Mouse (Mus musculus): ENCODE measurements around the gene Brpf1. TPM values are rescaled to one million over a fixed set of nuclear protein-coding genes. Genes with fewer than 3 reads are reported as not detected.

Gene Brpf1
- total RNA-seq (2021) = 10 to 100 TPM; 12.7 to 15.8 TPM

GRCm38 (mm10) chr6:113306986-113307349 lies at the start of gene Brpf1:
TSS of gene Brpf1 (plus strand) at chr6:113307137.
- no peak for DNase-seq (ENCODE audit: low spot score)
- intact Hi-C loops (cut with DNase I) = loop anchor here (1.0 to 10.0 kb wide), 3 partner anchors 17 to 260 kb away; partner anchors contain the start of genes Setd5 and Thumpd3

DNA sequence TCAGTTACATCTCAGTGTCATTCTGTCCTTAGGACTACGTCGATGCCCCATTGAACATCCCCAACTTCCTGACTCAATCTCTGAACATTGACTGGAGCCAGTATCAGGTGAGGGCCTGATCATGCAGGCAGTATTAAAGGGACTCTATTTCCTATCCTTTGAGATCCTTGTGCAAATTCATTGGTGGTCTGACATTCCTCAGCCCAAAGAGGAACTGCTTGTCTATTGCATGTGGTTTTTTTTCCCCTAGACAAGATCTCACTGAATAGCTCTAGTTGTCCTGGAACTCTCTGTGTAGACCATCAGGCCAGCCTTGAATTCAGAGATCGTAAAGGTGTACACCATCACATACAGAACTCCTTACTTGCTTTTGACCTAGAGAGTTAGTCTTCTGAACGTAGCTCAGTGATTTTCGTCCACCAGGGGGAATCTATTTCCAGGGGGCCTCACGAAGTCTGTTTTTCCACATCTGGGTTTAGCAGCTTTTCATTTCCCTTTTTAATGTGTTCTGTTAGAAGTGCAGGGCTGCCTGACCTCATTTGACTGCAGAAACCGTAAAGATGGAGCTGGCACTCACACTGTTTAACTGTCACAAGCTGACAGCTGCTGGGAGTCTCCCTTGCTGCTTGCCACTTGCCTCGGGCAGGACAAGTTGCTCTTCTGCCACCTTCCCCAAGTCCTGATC lies 45.6 kb upstream of the Brpf1 start:
- no peak for DNase-seq (ENCODE audit: low spot score)
- intact Hi-C loops (cut with DNase I) = no loop called here

GRCm38 (mm10) chr6:113263531-113263930 lies 43.4 kb upstream of the Brpf1 start:
- no peak for DNase-seq (ENCODE audit: low spot score)
- intact Hi-C loops (cut with DNase I) = no loop called here

- intact Hi-C loops (cut with DNase I) = no loop called here
- DNase-seq (ENCODE audit: low spot score) = no peak
These were observed 42.5 kb upstream of the Brpf1 start for GRCm38 (mm10) chr6:113264429-113264828.

GRCm38 (mm10) chr6:113266996-113267655 lies 39.8 kb upstream of the Brpf1 start:
- no peak for DNase-seq (ENCODE audit: low spot score)
- intact Hi-C loops (cut with DNase I) = no loop called here

DNA sequence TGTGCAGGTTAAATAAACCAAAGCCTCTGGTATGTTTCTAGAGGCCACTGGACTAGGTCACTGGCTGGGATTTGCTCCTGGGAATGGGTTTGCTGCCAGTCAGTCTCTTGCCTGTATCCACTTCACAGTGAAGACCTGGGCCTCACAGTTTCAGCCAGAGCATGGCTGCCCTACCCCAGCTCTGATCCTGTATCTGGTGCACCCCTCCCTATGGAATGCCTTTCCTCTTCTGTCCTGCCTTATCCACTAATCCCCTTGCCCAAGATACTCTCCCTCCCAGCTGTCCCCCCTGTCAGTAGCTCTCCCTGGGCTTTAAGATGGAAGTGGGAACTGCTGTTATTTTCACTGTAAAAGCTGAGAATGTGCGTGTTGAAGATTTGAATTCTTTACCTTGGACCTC lies 38.9 kb upstream of the Brpf1 start:
- intact Hi-C loops (cut with DNase I) = no loop called here
- no peak for DNase-seq (ENCODE audit: low spot score)

DNA sequence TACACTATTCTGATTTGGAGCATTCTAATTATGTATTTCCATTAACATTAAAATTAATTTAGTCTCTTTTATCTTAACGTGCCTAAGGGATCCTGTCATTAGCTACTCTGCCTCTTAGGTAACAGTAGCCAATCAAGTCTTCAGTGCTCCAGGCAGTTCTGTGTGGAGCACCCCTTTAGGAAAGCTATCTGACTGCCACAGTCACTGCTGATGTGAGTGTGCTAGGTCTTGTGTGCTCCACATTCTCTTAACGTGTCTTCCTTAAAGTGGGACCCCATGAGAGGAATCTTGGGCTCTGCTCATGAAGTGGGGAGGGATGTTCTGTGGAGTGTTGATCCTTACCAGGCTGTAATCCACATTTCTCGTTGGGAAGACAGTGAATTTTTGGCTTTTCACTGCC lies 34.6 kb upstream of the Brpf1 start:
- intact Hi-C loops (cut with DNase I) = no loop called here
- DNase-seq (ENCODE audit: low spot score) = no peak

DNA sequence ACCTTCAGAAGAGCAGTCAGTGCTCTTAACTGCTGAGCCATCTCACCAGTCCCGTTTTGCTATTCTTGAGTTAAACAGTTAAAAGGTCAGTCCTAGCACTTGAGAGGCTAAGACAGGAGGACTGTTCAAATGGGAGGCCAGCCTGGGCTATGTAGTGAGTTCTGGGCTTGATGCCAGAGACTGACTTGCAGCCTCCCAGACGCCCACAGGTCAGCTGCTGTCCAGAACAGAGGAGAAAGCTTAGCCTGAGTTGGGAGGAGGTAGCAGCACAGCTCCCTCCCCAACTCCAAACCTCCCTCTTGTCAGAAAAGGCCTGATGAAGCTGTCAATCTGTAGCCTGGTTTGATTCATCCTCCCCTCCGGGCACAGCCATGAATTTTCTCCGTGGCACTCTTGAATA lies 30.1 kb upstream of the Brpf1 start:
- intact Hi-C loops (cut with DNase I) = no loop called here
- no peak for DNase-seq (ENCODE audit: low spot score)

GRCm38 (mm10) chr6:113281676-113282075 lies 25.3 kb upstream of the Brpf1 start:
- intact Hi-C loops (cut with DNase I) = no loop called here

GRCm38 (mm10) chr6:113282101-113282802 lies 24.7 kb upstream of the Brpf1 start, which contains the start of gene Cpne9:
TSS of gene Cpne9 (plus strand) at chr6:113282307.
- intact Hi-C loops (cut with DNase I) = no loop called here
- DNase-seq (ENCODE audit: low spot score) = no peak

More at GRCm38 (mm10) chr6:113281676-113282075, 25.3 kb upstream of the Brpf1 start:
- no peak for DNase-seq (ENCODE audit: low spot score)

DNA sequence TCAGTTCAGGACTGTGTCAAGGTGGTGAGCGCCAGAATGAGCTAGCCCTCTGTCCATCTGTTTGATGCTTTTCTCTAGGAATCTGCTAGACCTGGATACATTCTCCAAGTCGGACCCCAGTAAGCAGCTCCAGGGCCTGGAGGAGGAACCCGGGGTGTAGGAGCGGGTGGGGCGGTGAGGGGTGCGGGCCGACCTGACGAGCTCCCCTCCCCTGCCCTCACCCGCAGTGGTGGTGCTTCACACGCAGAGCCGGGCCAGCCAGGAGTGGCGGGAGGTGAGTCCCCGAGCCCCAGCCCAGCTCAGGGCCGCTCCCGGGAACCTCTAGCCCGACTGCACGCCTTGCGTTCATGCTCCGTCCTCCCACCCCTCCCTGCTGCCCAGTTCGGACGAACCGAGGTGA lies 24.0 kb upstream of the Brpf1 start:
- intact Hi-C loops (cut with DNase I) = no loop called here
- no peak for DNase-seq (ENCODE audit: low spot score)

DNA sequence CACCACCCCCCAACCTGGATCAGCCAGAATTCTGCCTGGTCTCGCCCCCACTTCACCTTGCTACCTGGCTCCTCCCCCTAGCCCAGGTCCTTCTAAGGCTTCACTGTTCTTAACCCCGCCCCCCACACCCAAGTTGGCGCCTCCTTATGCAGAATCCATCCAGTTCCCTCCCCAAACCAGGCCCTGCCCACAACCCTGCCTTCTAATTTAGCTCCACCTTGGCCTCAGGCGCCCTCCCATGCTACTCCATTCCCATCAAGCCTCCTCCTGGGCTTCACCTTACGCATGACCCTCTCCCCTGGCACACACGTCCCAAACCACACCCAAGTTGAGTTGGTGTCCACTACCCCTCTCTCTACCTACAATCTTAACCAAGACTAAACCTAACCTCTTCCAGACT lies 23.4 kb upstream of the Brpf1 start:
- DNase-seq (ENCODE audit: low spot score) = no peak
- intact Hi-C loops (cut with DNase I) = no loop called here

DNA sequence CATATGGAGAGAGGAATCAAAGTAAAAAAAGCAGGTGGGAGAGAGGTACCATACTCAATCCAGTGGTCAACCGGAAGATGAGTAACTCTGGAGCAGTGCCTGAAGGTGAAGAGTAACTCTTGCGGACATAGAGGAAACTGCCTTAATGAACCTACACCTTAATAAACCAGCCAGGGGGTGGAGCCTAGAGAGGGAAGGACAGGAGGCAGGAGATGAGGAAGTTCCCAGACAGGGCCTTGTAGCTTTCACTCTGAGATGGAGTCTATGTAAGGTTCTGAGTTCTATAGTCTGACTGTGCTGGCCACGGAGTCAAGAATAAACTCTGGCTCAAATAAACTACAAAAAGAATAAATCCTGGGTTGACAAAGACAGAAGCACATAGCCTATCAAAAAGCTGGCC lies 22.0 kb upstream of the Brpf1 start:
- intact Hi-C loops (cut with DNase I) = no loop called here

GRCm38 (mm10) chr6:113286316-113286715 lies 20.6 kb upstream of the Brpf1 start:
- intact Hi-C loops (cut with DNase I) = no loop called here
- no peak for DNase-seq (ENCODE audit: low spot score)

More for the DNA sequence above, 22.0 kb upstream of the Brpf1 start:
- no peak for DNase-seq (ENCODE audit: low spot score)

DNA sequence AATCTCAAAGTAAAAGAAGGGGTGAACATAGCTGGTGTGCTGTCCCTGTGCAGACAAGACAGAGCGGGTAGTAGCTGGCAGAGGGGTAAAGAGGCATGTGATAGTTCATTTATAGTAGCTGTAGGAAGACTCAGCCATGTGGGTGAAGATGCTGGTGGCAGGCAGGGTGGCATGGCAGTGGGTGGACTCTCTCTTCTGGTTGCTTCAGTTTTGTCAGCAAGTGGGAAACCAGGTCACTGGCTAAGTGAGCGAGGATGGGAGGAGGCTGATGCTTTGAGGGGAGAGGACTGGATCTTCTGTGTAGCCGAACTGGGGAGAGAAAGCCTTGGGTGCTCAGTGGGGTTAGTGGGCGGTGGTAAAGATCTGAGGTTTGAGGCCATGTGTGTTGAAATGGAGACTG lies 19.7 kb upstream of the Brpf1 start:
- no peak for DNase-seq (ENCODE audit: low spot score)
- intact Hi-C loops (cut with DNase I) = no loop called here

DNA sequence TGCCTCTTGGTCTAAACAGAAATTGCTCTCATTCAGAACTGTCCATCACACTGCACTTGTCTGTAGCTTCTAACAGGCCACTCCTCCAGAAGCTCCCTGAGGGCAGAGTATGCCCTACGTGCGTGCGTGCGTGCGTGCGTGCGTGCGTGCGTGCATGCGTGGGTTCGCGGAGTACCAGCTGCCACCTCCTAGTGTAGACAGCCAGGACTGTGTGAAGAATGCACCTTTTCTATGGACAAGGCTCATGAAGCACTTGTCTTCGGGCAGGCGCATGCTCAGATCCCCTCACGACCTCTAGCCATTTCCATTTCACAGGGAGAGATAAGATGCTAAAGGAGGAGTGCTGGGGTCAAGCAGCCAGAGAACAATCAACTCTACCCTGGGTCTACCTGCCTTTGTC lies 17.6 kb upstream of the Brpf1 start:
- no peak for DNase-seq (ENCODE audit: low spot score)

DNA sequence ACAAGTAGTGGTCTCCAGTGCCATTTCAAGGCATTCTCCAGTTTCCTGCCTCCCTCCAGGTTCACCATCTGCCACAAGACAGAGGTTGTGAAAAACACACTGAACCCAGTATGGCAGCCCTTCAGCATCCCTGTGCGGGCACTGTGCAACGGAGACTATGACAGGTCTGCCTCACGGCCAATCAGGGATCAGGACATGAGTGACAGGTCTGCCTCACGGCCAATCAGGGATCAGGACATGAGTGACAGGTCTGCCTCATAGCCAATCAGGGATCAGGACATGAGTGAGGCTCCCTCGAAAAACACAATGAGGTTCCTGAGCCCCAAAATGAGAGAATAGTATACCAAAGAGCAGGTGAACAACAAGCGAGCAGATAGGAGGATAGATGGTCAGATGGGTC lies 16.6 kb upstream of the Brpf1 start:
- intact Hi-C loops (cut with DNase I) = no loop called here
- DNase-seq (ENCODE audit: low spot score) = no peak

More for the DNA sequence above, 17.6 kb upstream of the Brpf1 start:
- intact Hi-C loops (cut with DNase I) = no loop called here

- intact Hi-C loops (cut with DNase I) = no loop called here
- no peak for DNase-seq (ENCODE audit: low spot score)
These were observed 14.0 kb upstream of the Brpf1 start for GRCm38 (mm10) chr6:113292938-113293337.

DNA sequence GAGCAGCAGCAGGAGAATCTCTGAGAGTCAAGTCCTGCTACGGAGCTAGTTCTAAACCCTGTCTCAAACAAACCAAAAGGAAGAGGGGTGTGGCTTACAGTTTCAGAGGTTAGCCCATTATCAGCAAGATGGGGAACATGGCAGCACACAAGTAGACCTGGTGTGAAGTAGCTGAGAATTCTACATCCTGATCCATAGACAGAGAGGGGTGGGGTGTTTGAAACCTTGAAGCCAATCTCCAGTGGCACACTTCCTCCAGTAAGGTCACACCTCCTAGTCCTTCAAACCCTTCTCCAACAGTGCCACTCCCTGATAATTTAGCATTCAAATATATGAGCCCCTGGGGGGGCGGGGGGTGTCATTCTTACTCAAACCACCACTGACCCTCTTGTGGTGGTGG lies 10.9 kb upstream of the Brpf1 start:
- intact Hi-C loops (cut with DNase I) = no loop called here
- DNase-seq (ENCODE audit: low spot score) = no peak

DNA sequence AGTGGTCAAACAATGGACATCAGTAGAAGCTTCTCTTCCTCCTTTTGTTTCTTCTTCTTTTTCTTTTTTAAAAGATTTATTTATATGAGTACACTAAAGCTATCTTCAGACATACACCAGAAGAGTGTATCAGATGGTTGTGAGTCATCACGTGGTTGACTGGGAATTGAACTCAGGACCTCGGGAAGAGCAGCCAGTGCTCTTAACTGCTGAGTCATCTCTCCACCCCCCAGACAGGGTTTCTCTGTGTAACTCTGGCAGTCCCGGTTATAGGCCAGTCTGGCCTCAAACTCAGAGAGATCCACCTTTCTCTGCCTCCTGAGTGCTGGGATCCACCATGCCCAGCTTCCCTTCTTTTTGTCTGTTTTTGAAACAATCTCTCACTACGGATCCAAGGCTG lies 10.3 kb upstream of the Brpf1 start:
- intact Hi-C loops (cut with DNase I) = no loop called here
- DNase-seq (ENCODE audit: low spot score) = no peak

DNA sequence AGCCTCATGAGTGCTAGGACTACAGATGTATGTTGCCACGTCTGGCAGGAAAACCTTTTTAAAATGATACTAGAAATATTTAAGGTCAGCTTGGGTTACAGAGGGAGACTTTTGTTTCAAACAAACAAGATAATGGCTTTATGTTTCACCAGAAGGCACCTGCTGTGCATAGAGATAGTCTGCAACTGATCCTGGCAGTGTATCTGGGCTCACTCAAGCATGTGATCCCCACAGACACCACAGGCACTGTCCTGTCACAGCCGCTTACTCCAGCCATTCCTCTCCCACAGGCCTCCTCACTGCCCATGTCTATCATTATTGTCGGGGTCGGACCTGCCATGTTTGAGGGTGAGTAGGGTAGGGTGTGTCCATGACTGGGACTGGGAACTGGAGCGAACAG lies 5.6 kb upstream of the Brpf1 start:
- no peak for DNase-seq (ENCODE audit: low spot score)
- intact Hi-C loops (cut with DNase I) = loop anchor here (5.0 to 10.0 kb wide), 5 partner anchors 64 to 604 kb away; partner anchors contain the start of genes Mtmr14, Rad18 and Setd5
